Mouse (Mus musculus): ENCODE measurements at regions not wholly inside any gene's neighbourhood (a gene's known extent, or its start where the extent isn't known, plus 50 kb on each side); places are given as distances from the start of the nearest gene placed in this dataset.

DNA sequence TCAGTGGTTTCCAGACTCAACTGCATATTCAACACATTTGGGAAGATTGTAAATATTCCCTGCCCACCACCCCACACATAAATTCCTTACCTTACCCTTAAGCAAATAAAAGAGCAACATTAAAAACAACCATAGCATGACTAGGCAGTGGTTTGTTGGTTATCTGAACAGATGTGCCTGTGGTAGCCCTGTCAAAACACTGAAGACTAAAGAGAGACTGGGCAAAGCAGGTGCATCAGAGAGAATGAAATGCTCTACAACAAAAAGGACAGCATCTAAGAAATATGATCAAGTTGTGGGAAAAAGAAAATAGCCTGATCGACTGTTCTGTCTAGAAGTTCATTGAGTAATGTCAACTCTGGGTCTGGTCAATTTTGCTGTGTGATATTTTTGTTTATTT lies 114.6 kb downstream of the Nuf2 start:
- no peak for TF ChIP-seq CTCF (IDR thresholded peaks at IDR 0.05; ENCODE audit: control insufficient read depth, insufficient read depth, insufficient replicate concordance, low read depth, low read length)
- no peak for TF ChIP-seq POLR2A (IDR thresholded peaks at IDR 0.05; ENCODE audit: control insufficient read depth, low read depth, low read length)

All from testis, adult 2 months (tissue).